Mouse (Mus musculus) frontal cortex, adult 2 months (tissue): Measurements from ENCODE around the gene Tnnt3. TPM values are rescaled to one million over a fixed set of nuclear protein-coding genes. Genes with fewer than 3 reads are reported as not detected.

Experiments
- DNase-seq, 2 experiments: peaks; one replicate each; pipeline ENCODE4 v3.0.0; 2022; ENCODE audit warnings: low spot score in 1 of 2; ENCODE audit errors: extremely low spot score in 1 of 2
- polyA plus RNA-seq: library from polyadenylated mRNA; depleted of rRNA; stranded (reverse); fragments of >200 nt; gene quantifications from 2 replicates; pipeline ENCODE4 v1.2.3, GENCODE M21; 2012

Tnnt3 gene
- polyA plus RNA-seq, 1 experiment = 0.50 TPM

GRCm38 (mm10) chr7:142537181-142537580 lies 38.5 kb downstream of the Tnnt3 start:
- DNase-seq = no peak

- peak in 1 of 2 experiments; percentile 75 for DNase-seq
Observed at GRCm38 (mm10) chr7:142537879-142538278, 39.2 kb downstream of the Tnnt3 start.

GRCm38 (mm10) chr7:142538291-142538690 lies 39.7 kb downstream of the Tnnt3 start:
- no peak for DNase-seq

GRCm38 (mm10) chr7:142538766-142539165 lies 40.1 kb downstream of the Tnnt3 start:
- DNase-seq = no peak

GRCm38 (mm10) chr7:142539828-142540227 lies 41.2 kb downstream of the Tnnt3 start:
- DNase-seq = no peak

- DNase-seq = no peak
Observed at GRCm38 (mm10) chr7:142542771-142543303, 44.2 kb downstream of the Tnnt3 start.

- DNase-seq = no peak
Observed at GRCm38 (mm10) chr7:142545967-142546366, 47.3 kb downstream of the Tnnt3 start.

- no peak for DNase-seq
Observed at GRCm38 (mm10) chr7:142547874-142548273, 49.2 kb downstream of the Tnnt3 start.

GRCm38 (mm10) chr7:142548706-142549105 lies 50.1 kb downstream of the Tnnt3 start:
- no peak for DNase-seq

GRCm38 (mm10) chr7:142549941-142550763 lies 51.5 kb downstream of the Tnnt3 start:
- no peak for DNase-seq

- DNase-seq = no peak
Observed at GRCm38 (mm10) chr7:142550935-142551373, 52.3 kb downstream of the Tnnt3 start.

GRCm38 (mm10) chr7:142551691-142552090 lies 53.1 kb downstream of the Tnnt3 start:
- no peak for DNase-seq

- no peak for DNase-seq
Observed at GRCm38 (mm10) chr7:142552591-142553416, 54.2 kb downstream of the Tnnt3 start.

- DNase-seq = no peak
Observed at GRCm38 (mm10) chr7:142553417-142554335, 55.0 kb downstream of the Tnnt3 start.

GRCm38 (mm10) chr7:142554625-142555024 lies 56.0 kb downstream of the Tnnt3 start:
- DNase-seq = no peak

- DNase-seq = no peak
Observed at GRCm38 (mm10) chr7:142555366-142556088, 56.9 kb downstream of the Tnnt3 start.

- DNase-seq = no peak
Observed at GRCm38 (mm10) chr7:142556089-142556476, 57.4 kb downstream of the Tnnt3 start.

- no peak for DNase-seq
Observed at GRCm38 (mm10) chr7:142557696-142558095, 59.1 kb downstream of the Tnnt3 start.

GRCm38 (mm10) chr7:142558511-142559146 lies 60.0 kb downstream of the Tnnt3 start:
- no peak for DNase-seq
